Comparison of ENCODE assay signal across 8 mouse cellular contexts in genomic region chr5:144254811-144255631, GRCm38 (mm10). TPM values are rescaled to one million over a fixed set of nuclear protein-coding genes. Genes with fewer than 3 reads are reported as not detected.
DNase-seq lines count a peak whose midpoint lies in the region; ATAC-seq and TF ChIP-seq lines count a peak whose summit lies in the region.

No protein-coding gene starts in this region.

- under 1% methylated on average over 69 of the region's 84 CpGs for WGBS in forebrain, embryonic 11.5 days
- WGBS in heart, embryonic 16.5 days: under 1% methylated on average over 58 of the region's 84 CpGs
- under 1% methylated on average over 77 of the region's 84 CpGs for WGBS in liver, embryonic 15.5 days (ENCODE audit: insufficient replicate concordance)
- WGBS in neural tube, embryonic 11.5 days: under 1% methylated on average over 44 of the region's 84 CpGs
- under 1% methylated on average over 78 of the region's 84 CpGs for whole genome bisulfite sequencing in stomach, embryonic 16.5 days

- H3K27me3 ChIP-seq in ES-Bruce4 (ENCODE audit: control insufficient read depth, insufficient read depth, low read length, poor library complexity, severe bottlenecking): no peaks in the 10 kb centered on the region
- no peaks in the 10 kb centered on the region for H3K27me3 ChIP-seq in forebrain, embryonic 11.5 days (ENCODE audit: control insufficient read depth, insufficient read depth, low read length)
- no peaks in the 10 kb centered on the region for H3K27me3 ChIP-seq in heart, embryonic 16.5 days (ENCODE audit: control insufficient read depth, insufficient read depth, low read length)
- peaks cover 8% of the 10 kb centered on the region; the same call in 1 of the 2 replicates for H3K27me3 ChIP-seq in liver, embryonic 15.5 days
- H3K27me3 ChIP-seq in neural tube, embryonic 11.5 days (ENCODE audit: control insufficient read depth, insufficient read depth, low read length): no peaks in the 10 kb centered on the region
- no peaks in the 10 kb centered on the region for H3K27me3 ChIP-seq in stomach, embryonic 16.5 days (ENCODE audit: control insufficient read depth, insufficient read depth, low read length)

- no peak for TF ChIP-seq POLR2A in ES-Bruce4 (IDR thresholded peaks at IDR 0.05; ENCODE audit: insufficient read depth, low read length)

- peak overlapping the region; percentile 77 for H3K4me2 ChIP-seq in forebrain, embryonic 11.5 days (ENCODE audit: low read depth, low read length, severe bottlenecking)
- peak overlapping the region; percentile 78 for H3K4me2 ChIP-seq in heart, embryonic 16.5 days (ENCODE audit: low read depth, low read length)
- peak overlapping the region; percentile 100 for H3K4me2 ChIP-seq in liver, embryonic 15.5 days
- H3K4me2 ChIP-seq in neural tube, embryonic 11.5 days (ENCODE audit: low read depth): peak overlapping the region; percentile 81
- H3K4me2 ChIP-seq in stomach, embryonic 16.5 days (ENCODE audit: low read depth, low read length): peak overlapping the region; percentile 82

- ATAC-seq in forebrain, embryonic 11.5 days (replicated peaks; ENCODE audit: low FRiP score): peak; percentile 79
- ATAC-seq in heart, embryonic 16.5 days (replicated peaks; ENCODE audit: extremely low read depth, insufficient read depth, low FRiP score): peak; percentile 80
- peak; percentile 84 for ATAC-seq in liver, embryonic 15.5 days (ENCODE audit: insufficient read depth)
- peak; percentile 71 for ATAC-seq in neural tube, embryonic 11.5 days (ENCODE audit: insufficient read depth, low FRiP score, low TSS enrichment)
- peak; percentile 88 for ATAC-seq in stomach, embryonic 16.5 days (ENCODE audit: insufficient read depth, low FRiP score)

- H3K36me3 ChIP-seq in ES-Bruce4 (ENCODE audit: control insufficient read depth, insufficient read depth, low read length, poor library complexity, severe bottlenecking): no peaks in the 10 kb centered on the region
- H3K36me3 ChIP-seq in forebrain, embryonic 11.5 days (ENCODE audit: control insufficient read depth, insufficient read depth, low read length): no peaks in the 10 kb centered on the region
- H3K36me3 ChIP-seq in heart, embryonic 16.5 days (ENCODE audit: control insufficient read depth, insufficient read depth): no peaks in the 10 kb centered on the region
- H3K36me3 ChIP-seq in liver, embryonic 15.5 days (replicated peaks): no peaks in the 10 kb centered on the region
- no peaks in the 10 kb centered on the region; the same call in 1 of the 2 replicates for H3K36me3 ChIP-seq in neural tube, embryonic 11.5 days (ENCODE audit: control insufficient read depth, insufficient read depth, low read length)
- no peaks in the 10 kb centered on the region for H3K36me3 ChIP-seq in stomach, embryonic 16.5 days (ENCODE audit: control insufficient read depth, insufficient read depth, low read length)

- 0 out of 2 replicates have a peak overlapping the region, but pooled peaks have one; percentile 28 for H3K27ac ChIP-seq in ES-Bruce4 (ENCODE audit: insufficient read depth, low read length)
- H3K27ac ChIP-seq in forebrain, embryonic 11.5 days (ENCODE audit: low read depth, low read length): peak overlapping the region; percentile 74
- H3K27ac ChIP-seq in heart, embryonic 16.5 days (ENCODE audit: low read length): peak overlapping the region; percentile 98
- peak overlapping the region; percentile 79 for H3K27ac ChIP-seq in liver, embryonic 15.5 days (replicated peaks)
- H3K27ac ChIP-seq in neural tube, embryonic 11.5 days (ENCODE audit: low read depth, low read length): peak overlapping the region; percentile 87
- peak overlapping the region; percentile 96 for H3K27ac ChIP-seq in stomach, embryonic 16.5 days (ENCODE audit: low read length)

- TF ChIP-seq CTCF in ES-Bruce4 (IDR thresholded peaks at IDR 0.05; ENCODE audit: low read depth, low read length): no peak

- H3K9me3 ChIP-seq in ES-Bruce4 (replicated peaks; ENCODE audit: control insufficient read depth, insufficient read depth, low read length, poor library complexity, severe bottlenecking): peaks cover 1% of the 10 kb centered on the region; the same call in 1 of the 2 replicates
- peaks cover 2% of the 10 kb centered on the region; the same call in 1 of the 2 replicates for H3K9me3 ChIP-seq in forebrain, embryonic 11.5 days (ENCODE audit: control insufficient read depth, low read length)
- H3K9me3 ChIP-seq in heart, embryonic 16.5 days (replicated peaks; ENCODE audit: control insufficient read depth, low read length): peaks cover 3% of the 10 kb centered on the region; the same call in 1 of the 2 replicates
- peaks cover 3% of the 10 kb centered on the region; the same call in 1 of the 2 replicates for H3K9me3 ChIP-seq in liver, embryonic 15.5 days (replicated peaks)
- H3K9me3 ChIP-seq in neural tube, embryonic 11.5 days (ENCODE audit: control insufficient read depth, low read length): no peaks in the 10 kb centered on the region
- H3K9me3 ChIP-seq in stomach, embryonic 16.5 days (replicated peaks; ENCODE audit: control insufficient read depth, low read length): no peaks in the 10 kb centered on the region

- peak overlapping the region; percentile 89 for H3K4me3 ChIP-seq in ES-Bruce4 (ENCODE audit: low read depth, low read length)
- H3K4me3 ChIP-seq in forebrain, embryonic 11.5 days (ENCODE audit: low read depth, low read length): peak overlapping the region; percentile 99
- H3K4me3 ChIP-seq in heart, embryonic 16.5 days (ENCODE audit: low read length): peak overlapping the region; percentile 92
- H3K4me3 ChIP-seq in liver, embryonic 15.5 days (replicated peaks): peak overlapping the region; percentile 82
- peak overlapping the region; percentile 99 for H3K4me3 ChIP-seq in neural tube, embryonic 11.5 days (ENCODE audit: low read depth, low read length)
- H3K4me3 ChIP-seq in stomach, embryonic 16.5 days (replicated peaks; ENCODE audit: low read length): peak overlapping the region; percentile 94

- no peak for TF ChIP-seq EP300 in ES-Bruce4 (IDR thresholded peaks at IDR 0.05; ENCODE audit: insufficient read depth, low read depth, low read length)

- H3K4me1 ChIP-seq in ES-Bruce4 (ENCODE audit: control insufficient read depth, insufficient read depth, low read length): peaks cover 10% of the 10 kb centered on the region
- peaks cover 25% of the 10 kb centered on the region for H3K4me1 ChIP-seq in forebrain, embryonic 11.5 days (replicated peaks; ENCODE audit: control insufficient read depth, insufficient read depth, low read length)
- H3K4me1 ChIP-seq in heart, embryonic 16.5 days (ENCODE audit: control insufficient read depth, insufficient read depth, low read length): peaks cover 37% of the 10 kb centered on the region
- H3K4me1 ChIP-seq in liver, embryonic 15.5 days (replicated peaks): peaks cover 52% of the 10 kb centered on the region
- H3K4me1 ChIP-seq in neural tube, embryonic 11.5 days (ENCODE audit: control insufficient read depth, insufficient read depth, low read length): peaks cover 29% of the 10 kb centered on the region
- H3K4me1 ChIP-seq in stomach, embryonic 16.5 days (ENCODE audit: control insufficient read depth, insufficient read depth, low read length): peaks cover 44% of the 10 kb centered on the region

- H3K9ac ChIP-seq in ES-Bruce4 (ENCODE audit: low read depth, poor library complexity, severe bottlenecking): peak overlapping the region; percentile 97
- peak overlapping the region; percentile 93 for H3K9ac ChIP-seq in forebrain, embryonic 11.5 days (ENCODE audit: low read length)
- peak overlapping the region; percentile 99 for H3K9ac ChIP-seq in heart, embryonic 16.5 days (ENCODE audit: low read length)
- peak overlapping the region; percentile 91 for H3K9ac ChIP-seq in liver, embryonic 15.5 days
- H3K9ac ChIP-seq in neural tube, embryonic 11.5 days (ENCODE audit: low read length): peak overlapping the region; percentile 95
- H3K9ac ChIP-seq in stomach, embryonic 16.5 days (ENCODE audit: low read length): peak overlapping the region; percentile 98

- peak; percentile 83 for DNase-seq in c-Kit-positive CD71-positive TER-119-negative erythroid progenitor cells, embryonic 14.5 days (ENCODE audit: low read depth)
- DNase-seq in forebrain, embryonic 11.5 days (ENCODE audit: low spot score): peak; percentile 96
- DNase-seq in kidney, postnatal 36 days: peak; percentile 90 to 93
- DNase-seq in neural tube, embryonic 11.5 days (ENCODE audit: low spot score): peak; percentile 92

RNA-seq across cellular contexts. Expression of gene Bri3, which starts 10.8 kb away (rescaled TPM):
- polyA plus RNA-seq in ES-Bruce4 (2011; ENCODE audit: insufficient read depth, insufficient read length, low read depth, missing spikeins): 77.9 and 82.6 TPM in 2 replicates
- 128 and 136 TPM in 2 replicates for polyA plus RNA-seq in forebrain, embryonic 11.5 days (2014; fragmentation: Nextera tagmentation; extraction: Ambion mirVana)
- 144 and 169 TPM in 2 replicates for polyA plus RNA-seq in heart, embryonic 16.5 days (2015; fragmentation: Nextera tagmentation; extraction: Ambion mirVana)
- polyA plus RNA-seq in liver, embryonic 15.5 days (2015; fragmentation: Nextera tagmentation; extraction: Ambion mirVana): 20.3 and 21.0 TPM in 2 replicates
- 119 and 121 TPM in 2 replicates for polyA plus RNA-seq in neural tube, embryonic 11.5 days (2014; fragmentation: Nextera tagmentation; extraction: Ambion mirVana)
- 88.0 and 93.6 TPM in 2 replicates for polyA plus RNA-seq in stomach, embryonic 16.5 days (2015; fragmentation: Nextera tagmentation; extraction: Ambion mirVana)

RNA-seq across cellular contexts. Expression of gene Tecpr1, which starts 31.6 kb away (rescaled TPM):
- 10.7 and 11.6 TPM in 2 replicates for polyA plus RNA-seq in ES-Bruce4 (2011; ENCODE audit: insufficient read depth, insufficient read length, low read depth, missing spikeins)
- polyA plus RNA-seq in forebrain, embryonic 11.5 days (2014; fragmentation: Nextera tagmentation; extraction: Ambion mirVana): 17.5 and 20.1 TPM in 2 replicates
- polyA plus RNA-seq in heart, embryonic 16.5 days (2015; fragmentation: Nextera tagmentation; extraction: Ambion mirVana): 18.3 and 19.7 TPM in 2 replicates
- polyA plus RNA-seq in liver, embryonic 15.5 days (2015; fragmentation: Nextera tagmentation; extraction: Ambion mirVana): 3.1 and 3.3 TPM in 2 replicates
- 18.4 and 18.6 TPM in 2 replicates for polyA plus RNA-seq in neural tube, embryonic 11.5 days (2014; fragmentation: Nextera tagmentation; extraction: Ambion mirVana)
- 24.7 and 25.4 TPM in 2 replicates for polyA plus RNA-seq in stomach, embryonic 16.5 days (2015; fragmentation: Nextera tagmentation; extraction: Ambion mirVana)

Comparison
In these comparisons a context has a peak if more than half of its experiments do, and no peak if none do; other contexts are left out.
1. Peak in every context shown above with its lines: DNase-seq, ATAC-seq, H3K4me3 ChIP-seq and H3K27ac ChIP-seq.
2. H3K27ac ChIP-seq: peak in every context shown above with its lines; median percentile 98 in heart, embryonic 16.5 days; 96 in stomach, embryonic 16.5 days; 87 in neural tube, embryonic 11.5 days; 79 in liver, embryonic 15.5 days; 74 in forebrain, embryonic 11.5 days; 28 in ES-Bruce4.